Mouse (Mus musculus) layer of hippocampus, postnatal 10 days (tissue): Measurements from ENCODE around the gene Gpt2. TPM values are rescaled to one million over a fixed set of nuclear protein-coding genes. Genes with fewer than 3 reads are reported as not detected.

Experiments
- total RNA-seq, 2 experiments: library from RNA; stranded (reverse); gene quantifications; 2 replicates each; pipeline ENCODE4 v1.2.3; 2021

Gpt2 gene
- total RNA-seq, 2 experiments from 2014 or later = 51.9 to 58.7 TPM

Other genes with a start within 250 kb of the Gpt2 start
- 10 to 100 TPM; 43.4 to 43.6 TPM for gene Orc6, start 192.9 kb upstream of the Gpt2 start, total RNA-seq
- 100 to 1,000 TPM; 145 to 148 TPM for gene Vps35, start 192.8 kb upstream of the Gpt2 start, total RNA-seq
- under 1 TPM; 0.36 to 0.39 TPM for gene Mylk3, start 106.2 kb upstream of the Gpt2 start, total RNA-seq
- gene 4921524J17Rik, start 59.7 kb upstream of the Gpt2 start, total RNA-seq = 10 to 100 TPM; 26.2 to 29.3 TPM
- gene Dnaja2, start 62.8 kb downstream of the Gpt2 start, total RNA-seq = 100 to 1,000 TPM; 167 to 191 TPM
- gene Neto2, start 208.3 kb downstream of the Gpt2 start, total RNA-seq = 10 to 100 TPM; 80.6 to 82.4 TPM